Mouse (Mus musculus) MEL (cell line): ENCODE results near the gene Agr3.

Experiments
- CTCF ChIP-seq, 3 experiments: IDR thresholded peaks in 2 of 3; conservative IDR thresholded peaks in 1 of 3; 2 replicates each; pipeline ENCODE4 v1.5.1; 2011 to 2012; ENCODE audit warnings: low read length in 3 of 3, low read depth in 2 of 3, mild to moderate bottlenecking in 2 of 3, improper control_type of control experiment in 1 of 3, inconsistent platforms in 1 of 3, mixed read lengths in 1 of 3, moderate library complexity in 1 of 3; ENCODE audit not compliant: control insufficient read depth in 1 of 3, insufficient read depth in 1 of 3, poor library complexity in 1 of 3, severe bottlenecking in 1 of 3
- EP300 ChIP-seq, 2 experiments: IDR thresholded peaks; 2 replicates each; pipeline ENCODE4 v1.6.1; 2011; ENCODE audit warnings: improper control_type of control experiment in 2 of 2, low read length in 2 of 2, low read depth in 1 of 2, mild to moderate bottlenecking in 1 of 2
- MAFK ChIP-seq: IDR thresholded peaks from 2 replicates; pipeline ENCODE4 v1.6.1; 2011; ENCODE audit warnings: low read depth, mild to moderate bottlenecking, low read length, improper control_type of control experiment, borderline replicate concordance
- MAZ ChIP-seq: IDR thresholded peaks from 2 replicates; pipeline ENCODE4 v1.6.1; 2012; ENCODE audit warnings: low read depth, mild to moderate bottlenecking, inconsistent platforms, low read length, improper control_type of control experiment
- POLR2A ChIP-seq, 2 experiments: IDR thresholded peaks; 2 replicates each; pipeline ENCODE4 v1.6.1; 2011 to 2012; ENCODE audit warnings: low read length in 2 of 2, mild to moderate bottlenecking in 2 of 2, control low read depth in 1 of 2, improper control_type of control experiment in 1 of 2, low read depth in 1 of 2, moderate library complexity in 1 of 2; ENCODE audit not compliant: control insufficient read depth in 1 of 2, insufficient read depth in 1 of 2, poor library complexity in 1 of 2
- POLR2AphosphoS2 ChIP-seq: IDR thresholded peaks from 2 replicates; pipeline ENCODE4 v1.6.1; 2011; ENCODE audit warnings: low read length, improper control_type of control experiment
- SMC3 ChIP-seq: IDR thresholded peaks from 2 replicates; pipeline ENCODE4 v1.6.1; 2011; ENCODE audit warnings: low read depth, low read length, improper control_type of control experiment
- TBP ChIP-seq: IDR thresholded peaks from 2 replicates; pipeline ENCODE4 v1.8.0; 2011; ENCODE audit warnings: low read depth, low read length, improper control_type of control experiment
- ZC3H11A ChIP-seq: IDR thresholded peaks from 2 replicates; pipeline ENCODE4 v1.6.1; 2012; ENCODE audit warnings: low read depth, mild to moderate bottlenecking, inconsistent platforms, low read length, improper control_type of control experiment

GRCm38 (mm10) chr12:35884892-35885558, 40.4 kb upstream of the Agr3 start:
- TF ChIP-seq POLR2A (IDR thresholded peaks at IDR 0.05; ENCODE audit: control insufficient read depth in 1 of 2, insufficient read depth in 1 of 2, low read depth in 1 of 2, low read length in 2 of 2, poor library complexity in 1 of 2) (no peak), EP300 (IDR thresholded peaks at IDR 0.05; ENCODE audit: low read depth in 1 of 2, low read length in 2 of 2) (no peak), CTCF (IDR thresholded peaks at IDR 0.05 in 2 of 3, conservative IDR thresholded peaks at IDR 0.05 in 1 of 3; ENCODE audit: control insufficient read depth in 1 of 3, insufficient read depth in 1 of 3, low read depth in 2 of 3, low read length in 3 of 3, poor library complexity in 1 of 3, severe bottlenecking in 1 of 3) (peak in 2 of 3 experiments; percentile 38; a peak in 4 of 6 replicates), POLR2AphosphoS2 (no peak), MAFK (no peak), MAZ (no peak), TBP (no peak), SMC3 (peak; percentile 17; the same call in 1 of the 2 replicates), ZC3H11A (no peak)
